Mouse (Mus musculus) splenic B cell, adult 2 months (primary cell): Measurements from ENCODE around the gene Efcab7.

Experiments
- DNase-seq: peaks from one replicate; pipeline ENCODE4 v3.0.0-alpha.2; 2011; ENCODE audit warnings: low read depth, low spot score
- H3K27me3 ChIP-seq: 2 replicates; pipeline ENCODE4 v1.6.1; 2012; ENCODE audit warnings: mild to moderate bottlenecking, low read length, moderate library complexity, mixed read lengths; ENCODE audit not compliant: control insufficient read depth, poor library complexity, insufficient read depth, severe bottlenecking
- H3K36me3 ChIP-seq: 2 replicates; pipeline ENCODE4 v1.6.1; 2012; ENCODE audit warnings: mild to moderate bottlenecking, low read length, moderate library complexity, mixed read lengths; ENCODE audit not compliant: control insufficient read depth, poor library complexity, insufficient read depth, severe bottlenecking

Efcab7 gene

GRCm38 (mm10) chr4:99959308-99959707, 130.3 kb downstream of the Efcab7 start:
- no peak for DNase-seq
- no peaks in the 10 kb centered on the region for H3K36me3 ChIP-seq
- no peaks in the 10 kb centered on the region for H3K27me3 ChIP-seq
